Mouse (Mus musculus) hematopoietic stem cell, adult 5-6 weeks (primary cell): ENCODE results near the gene Abhd16a. TPM values are rescaled to one million over a fixed set of nuclear protein-coding genes. Genes with fewer than 3 reads are reported as not detected.
"Not testable (repeated sequence)": the region's sequence is repeated elsewhere in the genome, so short reads cannot be mapped to it uniquely, and the experiment has no call there.

Experiments used
- ATAC-seq, 2 experiments: fragments of 125-278 bp in 1 of 2; replicated peaks in 1 of 2; 2 replicates each; pipeline ENCODE4 v1.8.0; 2016 to 2017; ENCODE audit warnings: inconsistent platforms in 2 of 2, mild to moderate bottlenecking in 2 of 2, moderate number of reproducible peaks in 2 of 2, low read depth in 1 of 2, moderate TSS enrichment in 1 of 2; ENCODE audit not compliant: low FRiP score in 2 of 2, poor library complexity in 2 of 2, severe bottlenecking in 2 of 2, insufficient read depth in 1 of 2, low TSS enrichment in 1 of 2
- total RNA-seq: library from RNA; stranded (forward); fragments of 172-1452, 232-1000 nt; gene quantifications from 2 replicates; pipeline ENCODE4 v1.2.3, GENCODE M21; 2017

The Abhd16a gene
- total RNA-seq, 1 experiment from 2014 or later: 25.9 TPM

DNA sequence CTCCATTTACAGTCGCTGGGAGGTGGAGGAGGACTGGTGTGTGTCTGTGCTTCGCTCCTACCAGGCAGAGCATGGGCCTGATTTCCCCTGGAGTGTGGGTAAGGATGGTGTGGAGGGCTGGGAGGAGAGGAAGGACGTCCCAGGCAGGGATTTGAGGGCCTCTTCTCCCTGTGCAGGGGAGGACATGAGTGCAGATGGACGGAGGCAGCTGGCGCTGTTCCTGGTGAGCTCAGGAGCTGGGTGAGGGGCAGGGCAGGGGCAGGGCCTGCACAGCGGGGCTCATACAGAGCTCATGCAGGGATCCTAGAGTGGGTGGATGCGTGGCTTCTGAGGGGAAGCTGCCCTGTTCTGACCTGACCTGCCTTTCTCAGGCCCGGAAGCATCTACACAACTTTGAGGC is 13.2 kb downstream of the Abhd16a start:
- no peak for ATAC-seq

DNA sequence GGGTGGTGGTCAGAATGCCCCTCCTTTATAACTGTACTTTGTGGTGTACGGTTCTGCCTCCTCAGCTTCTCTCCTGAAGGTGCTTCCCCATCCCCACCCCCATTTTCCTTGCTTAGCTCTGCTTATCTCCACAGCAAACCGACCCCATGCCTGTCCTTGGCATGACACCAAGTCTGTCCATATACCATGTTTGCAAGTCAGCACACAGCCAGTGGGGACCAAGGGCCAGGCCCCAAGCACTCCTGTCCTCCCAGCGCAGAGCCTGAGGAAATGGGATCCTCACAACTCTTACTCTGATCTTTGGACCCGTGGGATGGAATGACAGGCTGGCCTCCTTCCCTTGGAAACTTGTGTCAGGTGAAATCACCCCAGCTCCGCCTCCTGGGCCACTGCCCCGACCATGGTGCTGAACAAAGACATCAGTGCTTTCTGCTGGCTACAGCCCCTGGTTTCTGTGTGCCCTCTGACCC is 14.2 kb downstream of the Abhd16a start:
- ATAC-seq: no peak

DNA sequence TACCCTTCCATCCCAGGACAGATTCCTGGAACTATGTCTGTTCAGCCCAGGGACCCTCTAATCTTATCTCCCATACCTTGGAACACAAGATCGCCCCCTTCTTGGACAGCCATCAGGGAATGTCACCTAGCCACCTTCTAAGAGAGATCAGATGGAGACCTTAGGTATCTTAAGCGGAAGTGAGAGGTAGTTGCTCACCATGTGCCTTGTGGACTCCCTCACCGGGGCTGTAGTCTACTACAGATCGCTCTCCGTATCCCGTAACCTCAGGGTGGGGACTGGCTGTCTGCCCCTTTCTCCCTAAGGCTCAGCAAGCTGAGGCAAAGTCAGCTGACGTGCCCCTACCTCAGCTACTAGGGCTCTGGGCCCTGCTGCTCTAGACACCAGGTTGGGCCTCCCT is 15.0 kb downstream of the Abhd16a start:
- ATAC-seq: no peak

DNA sequence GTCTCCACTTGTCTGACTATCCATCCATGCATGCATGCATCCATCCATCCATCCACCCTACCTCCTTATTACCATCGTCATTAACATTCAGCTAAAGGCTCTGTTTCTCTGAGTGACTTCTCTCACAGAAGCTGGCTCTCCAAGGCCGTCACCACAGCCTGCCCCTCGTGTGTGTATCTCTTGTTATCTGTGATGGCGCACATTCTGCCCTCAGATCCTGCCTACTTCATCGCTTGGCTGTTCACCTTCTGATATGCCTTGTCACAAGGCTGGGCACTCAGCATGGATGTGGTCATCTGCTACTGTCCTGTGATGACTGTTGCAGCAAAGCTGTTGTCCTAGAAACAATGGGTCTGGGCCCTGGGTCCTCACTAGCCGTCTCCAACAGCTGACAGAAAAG is 15.7 kb downstream of the Abhd16a start:
- ATAC-seq: no peak; a peak in 1 of 4 replicates

DNA sequence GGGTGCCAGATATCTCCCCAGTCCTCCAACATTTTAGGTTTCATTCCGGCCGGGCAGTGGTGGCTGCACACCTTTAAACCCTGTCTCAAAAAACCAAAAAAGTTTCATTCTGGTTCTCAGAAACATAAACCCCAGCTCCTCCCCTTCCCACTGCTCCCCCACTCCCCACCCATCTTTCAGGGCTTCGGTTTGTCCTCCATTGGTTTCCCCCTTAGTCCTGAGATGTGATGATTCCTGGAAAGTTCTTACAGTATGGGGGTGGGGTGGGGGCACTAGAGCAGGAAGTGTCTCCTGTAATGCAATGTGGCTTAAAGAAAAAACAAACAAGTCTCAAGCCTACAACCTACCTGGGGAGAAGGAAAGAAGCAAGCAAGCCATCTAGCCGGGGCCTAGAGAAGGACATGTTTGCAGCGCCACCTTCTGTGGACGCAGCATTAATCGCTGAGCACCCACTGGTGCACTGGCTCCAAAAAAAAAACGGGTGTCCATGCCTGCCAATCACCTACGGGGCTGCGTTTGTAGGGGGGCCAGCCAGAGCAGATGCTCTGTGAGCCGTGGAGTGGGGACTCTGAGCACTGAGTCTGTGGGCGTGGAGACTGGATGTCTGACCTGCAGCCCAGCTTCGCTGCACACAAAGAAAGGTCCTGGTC is 16.8 kb downstream of the Abhd16a start:
- ATAC-seq: no peak

DNA sequence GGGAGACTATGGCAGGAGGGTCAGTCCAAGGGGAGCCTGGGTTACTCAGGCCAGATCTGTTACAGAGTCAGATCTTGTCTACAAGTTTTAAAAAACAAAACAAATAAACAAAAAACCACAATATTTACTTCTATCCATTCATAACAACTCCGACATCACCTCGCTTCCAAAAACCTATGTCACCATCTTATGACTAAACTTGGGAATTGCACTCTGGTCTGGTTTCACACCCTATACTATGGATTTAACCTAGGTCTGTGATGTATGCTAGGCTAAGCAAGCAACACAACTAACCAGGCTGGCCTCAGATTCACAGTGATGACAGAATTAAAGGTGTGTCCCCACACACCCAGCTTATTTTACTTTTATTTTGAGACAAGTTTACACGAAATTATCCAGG is 17.5 kb downstream of the Abhd16a start:
- no peak for ATAC-seq

DNA sequence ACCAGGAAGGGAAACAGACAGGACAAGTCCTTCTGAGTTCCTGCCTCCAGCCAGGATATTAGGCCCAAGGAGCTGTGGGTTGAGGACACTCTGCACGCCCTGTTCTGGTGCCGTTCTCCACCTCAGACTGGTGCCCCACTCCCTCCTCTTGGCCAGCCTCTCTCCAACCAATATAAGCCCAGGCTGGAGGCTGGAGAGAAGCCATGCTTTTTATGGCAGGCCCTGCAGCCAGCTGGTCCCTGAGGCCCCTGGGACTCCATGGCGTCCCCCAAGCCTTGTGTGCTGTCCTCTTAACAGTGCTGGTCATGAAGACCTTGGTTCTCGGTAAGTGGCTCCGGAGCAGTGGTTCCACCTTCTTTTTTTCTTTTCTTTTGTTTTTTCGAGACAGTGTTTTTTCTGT is 19.0 kb downstream of the Abhd16a start, which contains the start of gene Ly6g5c:
TSS of gene Ly6g5c (plus strand) at position 183 of the 400 bp plus-strand sequence.
- ATAC-seq: no peak

DNA sequence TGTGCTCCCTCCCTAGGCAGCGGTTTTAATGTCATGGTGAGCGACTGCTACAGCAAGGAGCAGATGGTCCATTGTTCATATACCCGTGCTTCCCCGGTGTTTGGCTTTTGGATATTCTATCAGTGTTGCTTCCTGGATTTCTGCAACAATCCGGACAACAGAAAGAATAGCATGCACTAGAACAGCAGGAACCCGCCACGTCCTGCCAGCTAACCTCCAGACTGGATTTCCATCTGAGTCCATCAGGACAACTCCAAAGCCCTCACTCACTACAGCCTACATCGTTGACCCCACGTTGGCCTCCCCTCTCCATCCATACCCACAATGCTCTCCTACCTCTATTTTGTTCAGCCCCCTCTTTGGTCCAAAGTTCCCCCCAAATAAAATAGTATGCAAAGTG is 22.7 kb downstream of the Abhd16a start:
- ATAC-seq: no peak

DNA sequence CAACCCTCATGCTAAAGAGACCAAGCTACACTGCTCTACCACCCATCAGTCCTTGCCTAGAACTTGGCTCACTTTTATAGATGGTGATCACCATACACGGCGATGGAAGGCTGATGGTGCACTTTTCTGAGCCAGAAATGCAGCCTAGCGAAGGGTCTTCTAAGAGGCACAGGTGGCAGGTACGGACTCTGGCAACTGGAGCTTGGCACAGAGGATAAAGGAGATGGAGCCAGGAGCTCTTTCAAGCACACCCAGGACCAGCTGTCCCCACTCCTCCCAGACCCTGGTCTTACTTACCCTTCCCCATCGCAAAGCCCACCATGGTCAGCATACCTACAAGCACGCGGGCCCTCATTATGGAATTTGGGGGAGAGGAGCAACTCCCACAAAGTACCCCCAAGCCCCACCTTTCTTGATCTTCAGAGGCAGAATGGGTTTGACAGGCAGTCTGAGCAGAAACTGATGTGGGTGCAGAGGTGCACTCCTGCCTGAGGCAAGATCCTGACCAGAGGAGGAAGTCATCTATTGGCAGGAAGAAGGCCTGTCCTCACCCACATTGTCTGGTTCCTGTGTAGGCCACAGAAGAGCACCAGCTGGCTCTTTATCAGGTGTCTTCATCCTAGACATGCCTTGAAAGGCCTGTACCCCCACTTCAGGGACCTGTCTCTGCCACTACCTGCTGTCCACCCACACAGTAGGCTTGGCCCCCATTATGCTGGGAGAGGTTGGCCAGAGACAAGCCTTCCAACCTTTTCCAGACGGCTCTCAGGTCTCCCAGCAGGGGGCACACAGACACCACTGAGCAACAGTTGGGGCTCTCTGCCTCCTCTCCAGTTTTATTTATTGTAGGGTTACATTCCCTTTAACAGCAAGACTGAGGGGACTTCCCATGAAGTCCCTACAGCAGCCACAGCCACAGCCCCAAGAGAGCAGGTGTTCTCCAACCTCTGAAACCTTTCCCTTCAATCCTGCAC is 26.3 kb downstream of the Abhd16a start, which contains the start of gene Ly6g5b:
TSS of gene Ly6g5b (minus strand) at position 383 of the 974 bp plus-strand sequence.
- peak; percentile 48 to 72 for ATAC-seq

DNA sequence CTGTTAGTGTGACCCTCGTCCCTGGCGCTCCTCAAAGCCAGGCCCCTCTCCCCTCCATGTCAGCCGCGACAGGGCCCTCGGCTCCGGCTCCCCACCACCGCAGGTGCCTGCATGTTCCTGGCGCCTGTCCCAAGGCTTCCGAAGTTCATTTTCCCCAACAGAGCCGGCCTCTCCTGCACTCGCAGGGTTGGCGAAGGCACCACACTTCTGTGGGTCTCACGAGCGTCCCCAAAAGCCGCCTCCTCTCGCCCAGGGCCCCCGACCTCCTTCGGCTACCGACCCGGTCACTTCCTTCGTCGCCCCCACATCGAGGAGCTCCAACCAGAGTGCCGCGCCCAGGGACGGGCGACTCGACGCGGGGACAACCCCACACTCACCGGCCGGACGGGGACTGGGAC is 31.7 kb downstream of the Abhd16a start:
- ATAC-seq: no peak; a peak in 1 of 4 replicates

DNA sequence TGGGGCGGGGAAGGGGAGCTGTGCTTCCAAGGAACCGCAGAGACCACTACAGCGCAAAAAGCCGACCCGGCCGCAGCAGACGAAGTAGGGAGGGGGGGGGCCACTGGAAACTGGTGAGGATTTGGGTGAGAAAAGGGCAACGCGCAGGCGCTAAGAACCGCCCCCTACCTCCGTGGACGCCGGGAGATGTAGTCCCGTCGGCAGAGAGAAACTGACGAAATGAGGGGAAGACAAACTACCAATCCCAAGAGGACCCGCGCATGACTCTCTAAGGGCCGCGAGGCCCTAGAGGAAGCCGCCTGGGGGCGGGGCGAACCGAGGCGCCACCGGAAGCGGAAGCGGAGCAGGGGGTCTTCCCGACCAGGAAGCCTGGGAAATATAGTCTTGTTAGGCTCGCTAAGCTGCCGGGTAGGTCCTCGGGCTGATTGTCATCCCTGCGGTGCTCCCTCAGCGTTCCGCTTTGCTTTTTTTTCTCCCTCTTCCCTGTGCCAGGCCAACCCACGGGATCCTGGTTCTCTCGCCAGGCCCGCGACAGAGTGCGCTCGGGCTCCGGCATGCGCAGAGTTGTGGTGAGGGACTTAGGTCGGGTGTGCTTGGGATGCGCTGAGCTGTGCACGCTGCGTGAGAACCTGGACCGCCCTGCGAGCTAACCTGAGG is 32.2 kb downstream of the Abhd16a start, which contains the start of gene Gpank1:
TSS of gene Gpank1 (plus strand) at position 313 of the 657 bp plus-strand sequence.
- peak; percentile 88 to 89 for ATAC-seq

DNA sequence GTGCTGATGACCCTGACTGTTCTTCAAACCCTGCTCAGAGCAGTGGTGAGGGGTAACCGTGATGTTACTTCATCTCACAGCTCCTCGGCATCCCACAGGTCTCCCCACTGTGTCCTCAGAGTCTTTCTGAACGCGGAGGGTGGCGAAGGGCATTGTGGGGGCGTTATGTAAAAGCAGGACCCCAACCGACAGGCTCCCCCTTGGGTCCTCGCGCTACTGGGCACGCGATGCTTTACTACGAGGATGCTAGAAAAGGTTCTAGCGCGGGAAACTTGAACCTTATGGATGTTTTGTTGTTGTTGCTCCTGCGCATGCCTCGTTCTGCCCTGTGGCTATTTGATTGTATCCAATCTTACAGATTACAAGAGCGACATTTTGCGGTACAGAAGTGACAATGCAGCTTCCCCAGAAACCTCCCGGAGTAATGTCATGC is 32.8 kb downstream of the Abhd16a start, which contains the start of gene Csnk2b:
TSS of gene Csnk2b (minus strand) at position 183 of the 433 bp plus-strand sequence.
- peak in 1 of 2 experiments; percentile 11; a peak in 1 of 4 replicates for ATAC-seq

DNA sequence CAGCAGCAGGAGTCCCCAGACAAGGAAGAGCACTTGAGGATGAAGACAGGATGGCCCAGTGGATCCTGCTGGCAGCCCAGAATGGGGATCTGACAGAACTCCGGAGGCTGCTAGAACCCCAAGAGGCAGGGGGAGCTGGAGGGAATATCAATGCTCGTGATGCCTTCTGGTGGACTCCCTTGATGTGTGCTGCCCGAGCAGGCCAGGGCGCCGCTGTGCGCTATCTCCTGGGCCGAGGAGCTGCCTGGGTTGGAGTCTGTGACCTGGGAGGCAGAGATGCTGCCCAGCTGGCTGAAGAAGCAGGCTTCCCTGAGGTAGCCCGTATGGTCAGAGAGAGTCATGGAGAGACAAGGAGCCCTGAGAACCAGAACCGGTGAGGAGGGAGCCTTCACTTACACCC is 34.2 kb downstream of the Abhd16a start:
- ATAC-seq: not testable (repeated sequence)

DNA sequence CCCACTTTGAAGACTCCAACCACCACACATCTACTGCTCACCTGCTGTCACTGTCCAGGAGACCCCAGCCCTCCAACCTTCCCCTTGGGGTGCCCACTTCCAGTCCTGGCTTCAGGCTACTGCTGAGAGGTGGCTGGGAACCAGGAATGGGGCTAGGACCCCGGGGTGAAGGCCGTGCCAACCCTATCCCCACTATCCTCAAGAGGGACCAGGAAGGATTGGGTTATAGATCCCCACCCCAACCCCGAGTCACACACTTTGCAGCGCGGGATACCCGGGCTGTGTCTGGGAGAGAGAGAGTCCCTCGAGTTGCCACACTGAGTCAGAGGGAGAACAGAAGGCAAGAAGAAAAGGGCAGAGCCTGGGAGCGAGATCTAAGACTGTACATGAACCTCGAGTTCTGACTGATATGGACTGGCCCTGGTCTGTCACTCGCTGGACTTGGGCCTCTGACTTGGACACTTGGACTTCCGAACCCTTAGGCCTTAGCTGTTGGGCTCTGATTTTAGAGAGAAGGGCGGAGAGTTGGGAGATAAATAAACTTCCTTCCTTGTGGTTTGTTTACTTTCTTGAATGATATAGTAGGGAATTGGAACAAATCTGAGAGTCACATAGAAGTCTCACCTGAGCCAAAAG is 35.3 kb downstream of the Abhd16a start:
- not testable (repeated sequence) for ATAC-seq

DNA sequence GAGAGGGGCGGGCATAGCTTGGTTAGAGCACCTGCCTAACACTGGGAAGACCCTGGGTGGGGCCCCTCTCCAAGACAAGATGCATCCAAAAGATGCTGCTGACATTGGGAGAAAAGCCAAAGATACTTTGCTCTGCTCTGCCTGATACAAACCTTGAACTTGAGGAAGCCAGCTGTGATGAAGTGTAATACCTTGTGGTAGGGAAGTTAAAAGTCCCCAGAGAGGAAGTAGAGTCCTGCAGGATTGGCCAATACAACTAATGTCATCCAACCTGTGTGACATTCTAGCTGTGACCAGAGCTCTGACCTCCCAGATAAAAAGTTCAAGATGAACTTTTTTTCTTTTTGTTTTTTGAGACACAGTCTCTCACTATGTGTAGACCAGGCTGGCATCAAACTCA is 36.0 kb downstream of the Abhd16a start:
- no peak; a peak in 1 of 4 replicates for ATAC-seq

DNA sequence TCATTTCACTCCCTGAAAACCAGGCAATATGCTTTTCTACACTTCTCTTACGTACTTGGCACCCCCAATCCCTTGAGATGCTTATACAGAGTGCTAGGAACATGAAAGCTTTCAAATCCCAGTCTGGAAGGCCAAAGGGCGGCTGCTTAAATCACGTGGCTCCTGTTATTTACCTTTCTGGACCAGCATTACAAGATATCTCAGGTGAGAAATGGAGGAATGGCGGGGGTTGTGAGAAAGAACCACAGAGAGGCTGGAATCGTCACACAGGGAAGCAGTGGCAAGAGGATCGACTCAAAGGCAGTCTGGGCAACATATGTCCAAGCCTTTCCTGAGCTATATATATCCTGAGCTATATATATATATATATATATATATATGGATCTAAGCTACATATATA is 36.5 kb downstream of the Abhd16a start:
- ATAC-seq: no peak

DNA sequence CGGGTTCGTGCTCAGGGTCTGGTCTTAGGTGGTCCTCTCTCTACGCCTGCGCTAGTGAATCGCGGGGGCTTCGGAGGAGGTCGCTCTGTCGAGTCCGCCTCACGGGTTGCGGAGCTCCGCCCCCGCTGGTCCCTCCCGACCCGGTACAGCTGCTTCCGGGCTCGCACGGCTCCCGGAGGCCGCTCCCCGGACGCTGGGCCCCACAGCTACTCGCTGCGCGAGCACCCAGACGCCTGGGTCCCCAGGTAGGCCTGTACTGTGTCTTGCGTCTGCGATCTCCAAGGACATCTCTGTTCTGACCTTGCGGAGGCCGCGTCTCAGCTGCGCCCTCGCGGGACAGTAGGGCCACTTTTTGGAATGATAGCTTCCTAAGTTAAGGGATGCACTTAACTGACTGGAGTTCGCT is 37.1 kb downstream of the Abhd16a start, which contains the start of gene D17H6S53E:
TSS of gene D17H6S53E (plus strand) at position 168 of the 406 bp plus-strand sequence.
- ATAC-seq: peak; percentile 15 to 43; a peak in 2 of 4 replicates
